Mouse (Mus musculus) hindbrain, embryonic 14.5 days (tissue): ENCODE measurements around the gene Fgfr2. TPM values are rescaled to one million over a fixed set of nuclear protein-coding genes. Genes with fewer than 3 reads are reported as not detected.

Source experiments
- ATAC-seq: fragments of 200-750 bp; cut with Nextera tagmentation; 2 replicates; pipeline ENCODE4 v1.8.0; 2017; ENCODE audit warnings: moderate number of reproducible peaks, mild to moderate bottlenecking, moderate TSS enrichment, moderate library complexity; ENCODE audit not compliant: low FRiP score
- DNase-seq: peaks from one replicate; pipeline ENCODE4 v3.0.0-alpha.2; 2015; ENCODE audit warnings: low spot score
- H3K27ac ChIP-seq: fragments of 300-500 bp; sonication (generic); 2 replicates; pipeline ENCODE4 v1.5.1; 2014; ENCODE audit warnings: mild to moderate bottlenecking, moderate library complexity
- H3K27me3 ChIP-seq: fragments of 300-500 bp; sonication (generic); 2 replicates; pipeline ENCODE4 v1.6.1; 2014; ENCODE audit warnings: mild to moderate bottlenecking, low read length, mixed read lengths; ENCODE audit not compliant: control insufficient read depth, insufficient read depth
- H3K36me3 ChIP-seq: fragments of 300-500 bp; sonication (generic); replicated peaks from 2 replicates; pipeline ENCODE4 v1.6.1; 2014; ENCODE audit not compliant: control insufficient read depth, insufficient read depth
- H3K4me1 ChIP-seq: fragments of 300-500 bp; sonication (generic); replicated peaks from 2 replicates; pipeline ENCODE4 v1.6.1; 2014; ENCODE audit warnings: antibody characterized with exemption, low read length, mixed read lengths; ENCODE audit not compliant: control insufficient read depth, insufficient read depth
- H3K4me2 ChIP-seq: fragments of 300-500 bp; sonication (generic); replicated peaks from 2 replicates; pipeline ENCODE4 v1.6.1; 2014; ENCODE audit warnings: mild to moderate bottlenecking, moderate library complexity
- H3K4me3 ChIP-seq: fragments of 300-500 bp; sonication (generic); replicated peaks from 2 replicates; pipeline ENCODE4 v1.5.1; 2014; ENCODE audit warnings: mild to moderate bottlenecking, low read length
- H3K9ac ChIP-seq: fragments of 300-500 bp; sonication (generic); 2 replicates; pipeline ENCODE4 v1.6.1; 2014
- H3K9me3 ChIP-seq: fragments of 300-500 bp; sonication (generic); 2 replicates; pipeline ENCODE4 v1.6.1; 2016; ENCODE audit warnings: low read length; ENCODE audit not compliant: control insufficient read depth
- WGBS: fragments of 180-500 bp; shearing (Covaris S2); extraction: QIAGEN DNeasy Blood & Tissue Kit; methylation state at CpG from one replicate; pipeline ENCODE4 v1.1.7; 2014; 5-methylcytosine and 5-hydroxymethylcytosine counted together
- polyA plus RNA-seq: library from polyadenylated mRNA; unstranded; fragments of >200 nt; fragmentation: Nextera tagmentation; extraction: Ambion mirVana; gene quantifications from 2 replicates; pipeline ENCODE4 v1.2.1, GENCODE M21; 2014

Gene Fgfr2
- polyA plus RNA-seq, 1 experiment from 2014 or later, result 43.5 TPM

GRCm38 (mm10) chr7:132765629-132766186 lies 357.4 kb downstream of the Fgfr2 start:
- no peaks in the 10 kb centered on the region for H3K27me3 ChIP-seq
- H3K4me1 ChIP-seq, result peaks cover 27% of the 10 kb centered on the region
- H3K9me3 ChIP-seq, result no peaks in the 10 kb centered on the region
- no peak for DNase-seq
- H3K27ac ChIP-seq, result no peak overlapping the region
- WGBS, result 90% methylated on average over 3 of the region's 3 CpGs
- no peaks in the 10 kb centered on the region for H3K36me3 ChIP-seq
- no peak overlapping the region for H3K4me2 ChIP-seq
- ATAC-seq, result no peak
- no peak overlapping the region for H3K4me3 ChIP-seq
- H3K9ac ChIP-seq, result no peak overlapping the region

- H3K9ac ChIP-seq, result no peak overlapping the region
- ATAC-seq, result no peak
- no peak for DNase-seq
- H3K4me3 ChIP-seq, result no peak overlapping the region
- no peak overlapping the region for H3K4me2 ChIP-seq
- no peaks in the 10 kb centered on the region for H3K9me3 ChIP-seq
- 87% methylated on average over 4 of the region's 4 CpGs for WGBS
- H3K27me3 ChIP-seq, result no peaks in the 10 kb centered on the region
- H3K4me1 ChIP-seq, result peaks cover 27% of the 10 kb centered on the region
- no peak overlapping the region for H3K27ac ChIP-seq
- no peaks in the 10 kb centered on the region for H3K36me3 ChIP-seq
Measured at GRCm38 (mm10) chr7:132764896-132765491, 358.2 kb downstream of the Fgfr2 start.

DNA sequence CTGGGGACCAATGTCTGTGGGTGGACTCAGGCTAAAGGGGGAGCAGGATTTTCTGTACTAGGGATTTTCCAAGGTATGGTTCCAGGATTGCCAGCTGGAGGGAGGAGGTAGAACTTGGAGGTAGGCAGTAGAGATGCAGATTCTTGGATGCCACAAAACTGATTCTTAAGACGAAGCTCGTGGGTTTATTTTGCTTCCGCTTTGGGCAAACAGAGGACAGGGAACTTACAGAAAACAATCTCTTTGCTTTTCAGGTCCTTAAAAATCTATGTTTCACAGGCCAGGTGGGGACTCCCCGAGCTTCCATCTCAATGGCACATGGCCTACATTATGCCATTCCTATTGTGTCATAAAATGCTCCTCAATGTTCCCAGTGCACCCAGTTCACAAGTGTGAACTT lies 358.8 kb downstream of the Fgfr2 start:
- no peak overlapping the region for H3K9ac ChIP-seq
- 94% methylated on average over 4 of the region's 4 CpGs for WGBS

DNA sequence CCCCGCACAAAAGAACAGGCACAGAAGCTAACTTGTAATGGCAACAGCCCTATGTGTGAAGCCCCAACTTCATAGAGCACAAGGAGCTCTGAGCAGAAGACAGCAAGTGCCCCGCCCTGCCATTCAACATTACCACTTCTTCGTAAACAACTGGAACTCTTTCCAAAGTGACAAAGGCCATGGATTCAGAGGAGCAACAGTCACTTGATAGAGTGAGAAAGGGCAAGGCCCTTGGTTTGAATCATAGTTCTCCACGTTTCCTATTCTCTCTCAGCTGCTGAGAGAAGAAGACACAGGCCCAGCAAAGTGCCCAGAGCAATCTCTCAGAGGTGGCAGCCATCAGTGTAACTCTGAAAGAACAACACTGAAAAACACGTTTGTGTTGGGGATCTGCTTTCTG lies 359.2 kb downstream of the Fgfr2 start:
- Histone ChIP-seq H3K4me1 (peaks cover 27% of the 10 kb centered on the region), H3K4me2 (no peak overlapping the region), H3K4me3 (no peak overlapping the region), H3K36me3 (peaks cover 9% of the 10 kb centered on the region), H3K9ac (no peak overlapping the region), H3K9me3 (no peaks in the 10 kb centered on the region), H3K27me3 (no peaks in the 10 kb centered on the region), H3K27ac (no peak overlapping the region)
- DNase-seq (no peak), ATAC-seq (no peak)
- WGBS, result 89% methylated on average over 5 of the region's 5 CpGs

More for the DNA sequence above, 358.8 kb downstream of the Fgfr2 start:
- H3K36me3 ChIP-seq, result peaks cover 5% of the 10 kb centered on the region
- ATAC-seq, result no peak
- no peak overlapping the region for H3K27ac ChIP-seq
- no peaks in the 10 kb centered on the region for H3K27me3 ChIP-seq
- no peak for DNase-seq
- H3K4me2 ChIP-seq, result no peak overlapping the region
- peaks cover 27% of the 10 kb centered on the region for H3K4me1 ChIP-seq
- H3K9me3 ChIP-seq, result no peaks in the 10 kb centered on the region
- no peak overlapping the region for H3K4me3 ChIP-seq

DNA sequence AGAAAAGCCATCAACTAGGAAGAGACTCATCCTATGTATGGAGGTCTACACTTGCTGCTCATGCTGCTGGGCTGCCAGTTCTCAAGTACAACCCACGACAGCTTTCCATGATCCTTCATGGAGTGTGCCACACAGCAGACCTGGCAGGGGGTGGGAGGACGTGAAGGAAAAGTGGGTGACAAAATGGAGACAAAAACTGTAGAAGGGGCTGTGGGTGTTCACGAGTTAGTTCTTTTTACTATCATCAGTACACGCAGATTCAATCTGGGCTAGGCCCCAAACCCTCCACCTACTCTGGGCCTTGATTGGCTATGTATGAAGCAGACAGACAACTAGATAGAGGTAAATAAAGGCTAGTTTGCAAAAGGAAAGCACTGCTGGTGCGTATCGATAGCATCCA lies 359.8 kb downstream of the Fgfr2 start:
- Histone ChIP-seq H3K9ac (no peak overlapping the region), H3K4me2 (no peak overlapping the region), H3K36me3 (peaks cover 14% of the 10 kb centered on the region), H3K27me3 (no peaks in the 10 kb centered on the region), H3K9me3 (no peaks in the 10 kb centered on the region), H3K4me1 (peaks cover 27% of the 10 kb centered on the region), H3K27ac (no peak overlapping the region), H3K4me3 (no peak overlapping the region)
- 95% methylated on average over 6 of the region's 6 CpGs for WGBS
- no peak for ATAC-seq
- DNase-seq, result no peak

GRCm38 (mm10) chr7:132761409-132761808 lies 361.7 kb downstream of the Fgfr2 start:
- Histone ChIP-seq H3K4me2 (no peak overlapping the region), H3K27ac (no peak overlapping the region), H3K9ac (no peak overlapping the region), H3K36me3 (peaks cover 27% of the 10 kb centered on the region), H3K9me3 (no peaks in the 10 kb centered on the region), H3K4me3 (no peak overlapping the region), H3K4me1 (peaks cover 9% of the 10 kb centered on the region), H3K27me3 (no peaks in the 10 kb centered on the region)
- WGBS, result 93% methylated on average over 2 of the region's 2 CpGs
- DNase-seq (no peak), ATAC-seq (no peak)

DNA sequence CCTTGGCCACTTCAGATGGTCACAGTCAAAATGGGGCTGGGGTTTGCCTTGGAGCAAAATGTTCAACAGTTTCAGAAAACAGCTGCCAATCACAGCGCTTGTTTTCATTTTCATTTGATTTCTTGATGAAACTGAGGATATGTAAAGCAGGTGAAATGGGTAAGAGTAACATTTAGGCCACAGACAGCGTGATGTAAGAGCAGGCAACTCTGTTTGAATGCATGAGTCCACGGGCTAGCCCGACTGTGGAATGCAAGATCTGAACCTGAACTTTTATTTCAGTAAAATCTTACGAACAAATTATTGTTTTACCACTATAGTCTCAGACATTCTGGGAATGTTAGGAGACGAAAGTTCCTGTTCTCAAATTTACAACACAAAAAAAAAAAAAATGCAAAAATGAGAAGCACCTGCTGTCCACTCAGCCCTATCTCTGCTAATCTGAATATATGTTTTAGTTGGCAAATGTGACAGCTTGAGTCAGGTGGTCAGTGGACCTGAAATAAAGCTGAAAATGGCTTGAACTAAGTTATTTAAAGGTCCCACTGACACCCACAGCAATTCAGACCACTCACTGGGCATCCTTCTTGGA lies 362.5 kb downstream of the Fgfr2 start:
- ATAC-seq (no peak), DNase-seq (no peak)
- no peaks in the 10 kb centered on the region for H3K9me3 ChIP-seq

GRCm38 (mm10) chr7:132759926-132760325 lies 363.2 kb downstream of the Fgfr2 start:
- no peak for DNase-seq
- peak overlapping the region; percentile 54 for H3K27ac ChIP-seq

More for the DNA sequence above, 362.5 kb downstream of the Fgfr2 start:
- Histone ChIP-seq H3K4me3 (no peak overlapping the region), H3K9ac (no peak overlapping the region), H3K4me2 (no peak overlapping the region), H3K4me1 (peaks cover 2% of the 10 kb centered on the region; the same call in 1 of the 2 replicates), H3K36me3 (peaks cover 27% of the 10 kb centered on the region), H3K27me3 (no peaks in the 10 kb centered on the region), H3K27ac (peak overlapping the region; percentile 21)
- 95% methylated on average over 6 of the region's 6 CpGs for WGBS

DNA sequence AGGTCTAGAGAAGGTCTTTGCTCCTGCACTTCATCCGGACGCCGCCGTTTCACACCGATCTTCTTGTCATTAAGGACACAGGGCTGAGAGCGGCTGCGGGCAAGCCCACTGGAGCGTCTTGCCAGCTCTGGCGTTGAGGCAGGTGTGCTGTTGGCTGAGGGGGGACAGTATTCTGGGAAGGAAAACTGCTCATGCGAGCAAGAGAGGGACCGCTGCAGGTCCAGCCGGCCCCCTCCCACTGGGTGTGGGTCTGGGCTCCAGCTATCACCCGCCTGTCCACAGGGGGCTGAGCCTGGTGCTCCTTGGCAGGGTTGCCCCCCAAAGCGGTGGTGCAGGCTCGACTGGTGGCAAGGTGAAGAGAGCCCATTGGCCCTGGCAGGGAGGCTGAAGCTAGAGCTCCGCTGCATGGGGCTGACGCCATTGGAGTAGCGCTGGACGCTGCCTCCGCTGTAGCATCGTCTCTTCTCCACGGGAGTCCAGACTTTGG lies 363.7 kb downstream of the Fgfr2 start:
- 87% methylated on average over 22 of the region's 22 CpGs for WGBS
- H3K4me1 ChIP-seq, result peaks cover 5% of the 10 kb centered on the region
- H3K4me2 ChIP-seq, result no peak overlapping the region
- peak overlapping the region; percentile 54 for H3K27ac ChIP-seq
- ATAC-seq, result no peak
- no peaks in the 10 kb centered on the region for H3K27me3 ChIP-seq
- no peak overlapping the region for H3K4me3 ChIP-seq
- DNase-seq, result no peak
- H3K9ac ChIP-seq, result no peak overlapping the region
- H3K9me3 ChIP-seq, result no peaks in the 10 kb centered on the region
- H3K36me3 ChIP-seq, result peaks cover 27% of the 10 kb centered on the region

More at GRCm38 (mm10) chr7:132759926-132760325, 363.2 kb downstream of the Fgfr2 start:
- Histone ChIP-seq H3K4me3 (no peak overlapping the region), H3K36me3 (peaks cover 27% of the 10 kb centered on the region), H3K4me2 (no peak overlapping the region), H3K9me3 (no peaks in the 10 kb centered on the region), H3K4me1 (peaks cover under 1% of the 10 kb centered on the region), H3K9ac (no peak overlapping the region), H3K27me3 (no peaks in the 10 kb centered on the region)
- WGBS, result 53% methylated on average over 6 of the region's 6 CpGs
- no peak for ATAC-seq
